Mouse (Mus musculus) hindbrain, postnatal 0 days (tissue): Measurements from ENCODE around the gene Tac2. TPM values are rescaled to one million over a fixed set of nuclear protein-coding genes. Genes with fewer than 3 reads are reported as not detected.

Source experiments
- ATAC-seq: fragments of 200-750 bp; cut with Nextera tagmentation; 2 replicates; pipeline ENCODE4 v1.8.0; 2017; ENCODE audit warnings: mild to moderate bottlenecking, moderate TSS enrichment, moderate library complexity
- DNase-seq: peaks from one replicate; pipeline ENCODE4 v3.0.0-alpha.2; 2015; ENCODE audit warnings: low spot score
- H3K27ac ChIP-seq: fragments of 300-500 bp; sonication (generic); 2 replicates; pipeline ENCODE4 v1.5.1; 2014; ENCODE audit warnings: mild to moderate bottlenecking
- H3K27me3 ChIP-seq: fragments of 300-500 bp; sonication (generic); 2 replicates; pipeline ENCODE4 v1.6.1; 2014; ENCODE audit warnings: low read length, mixed read lengths; ENCODE audit not compliant: insufficient read depth
- H3K36me3 ChIP-seq: fragments of 300-500 bp; sonication (generic); 2 replicates; pipeline ENCODE4 v1.6.1; 2014; ENCODE audit warnings: low read length, mixed read lengths; ENCODE audit not compliant: insufficient read depth
- H3K4me1 ChIP-seq: fragments of 300-500 bp; sonication (generic); 2 replicates; pipeline ENCODE4 v1.6.1; 2014; ENCODE audit warnings: antibody characterized with exemption, low read length, mixed read lengths; ENCODE audit not compliant: insufficient read depth
- H3K4me2 ChIP-seq: fragments of 300-500 bp; sonication (generic); 2 replicates; pipeline ENCODE4 v1.6.1; 2014; ENCODE audit warnings: low read depth, mild to moderate bottlenecking, low read length, moderate library complexity, mixed read lengths
- H3K4me3 ChIP-seq: fragments of 300-500 bp; sonication (generic); 2 replicates; pipeline ENCODE4 v1.5.1; 2014; ENCODE audit warnings: low read length
- H3K9ac ChIP-seq: fragments of 300-500 bp; sonication (generic); replicated peaks from 2 replicates; pipeline ENCODE4 v1.6.1; 2014; ENCODE audit warnings: mild to moderate bottlenecking, low read length, moderate library complexity, mixed read lengths
- H3K9me3 ChIP-seq: fragments of 300-500 bp; sonication (generic); 2 replicates; pipeline ENCODE4 v1.6.1; 2016; ENCODE audit warnings: low read length, mixed read lengths
- CTCF ChIP-seq: IDR thresholded peaks from 2 replicates; pipeline ENCODE4 v1.5.1; 2016; ENCODE audit warnings: antibody characterized with exemption, control low read depth, low read depth
- WGBS: fragments of 180-500 bp; shearing (Covaris S2); extraction: QIAGEN DNeasy Blood & Tissue Kit; methylation state at CpG from one replicate; pipeline ENCODE4 v1.1.7; 2014; 5-methylcytosine and 5-hydroxymethylcytosine counted together
- polyA plus RNA-seq: library from polyadenylated mRNA; unstranded; fragments of >200 nt; fragmentation: Nextera tagmentation; extraction: Ambion mirVana; gene quantifications from 2 replicates; pipeline ENCODE4 v1.2.1, GENCODE M21; 2015
- total RNA-seq: library from RNA; depleted of rRNA; stranded (reverse); fragments of >200 nt; gene quantifications from 2 replicates; pipeline ENCODE4 v1.2.3, GENCODE M21; 2014

Tac2 gene
- total and polyA plus RNA-seq, 2 experiments from 2014 or later, result 2.3 to 6.7 TPM

DNA sequence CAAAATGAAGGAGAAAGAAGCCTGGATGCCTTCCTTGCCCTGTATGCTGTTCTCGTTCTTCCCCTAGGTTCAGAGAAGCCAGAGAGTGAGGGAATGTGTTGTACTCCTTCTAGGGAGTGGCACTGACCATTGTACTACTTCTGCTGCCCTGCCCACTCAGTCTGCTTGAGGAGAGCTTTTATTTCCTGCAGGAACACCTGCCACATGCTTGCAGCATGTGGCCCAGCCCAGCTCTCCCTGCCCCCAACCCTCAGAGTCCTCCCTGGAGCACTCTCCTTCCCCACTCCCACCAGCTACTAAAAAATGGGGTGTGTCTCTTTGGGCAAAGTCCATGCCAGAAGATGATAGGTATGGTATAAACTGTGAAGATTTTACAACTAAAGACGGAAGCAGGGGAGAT lies 20.0 kb upstream of the Tac2 start:
- Histone ChIP-seq H3K9ac (no peak overlapping the region), H3K36me3 (no peaks in the 10 kb centered on the region), H3K4me3 (no peak overlapping the region), H3K4me1 (no peaks in the 10 kb centered on the region), H3K4me2 (no peak overlapping the region), H3K27ac (no peak overlapping the region), H3K9me3 (no peaks in the 10 kb centered on the region), H3K27me3 (no peaks in the 10 kb centered on the region)
- DNase-seq (no peak), ATAC-seq (no peak)
- WGBS, result 70% methylated on average over 2 of the region's 2 CpGs
- TF ChIP-seq CTCF, result no peak

DNA sequence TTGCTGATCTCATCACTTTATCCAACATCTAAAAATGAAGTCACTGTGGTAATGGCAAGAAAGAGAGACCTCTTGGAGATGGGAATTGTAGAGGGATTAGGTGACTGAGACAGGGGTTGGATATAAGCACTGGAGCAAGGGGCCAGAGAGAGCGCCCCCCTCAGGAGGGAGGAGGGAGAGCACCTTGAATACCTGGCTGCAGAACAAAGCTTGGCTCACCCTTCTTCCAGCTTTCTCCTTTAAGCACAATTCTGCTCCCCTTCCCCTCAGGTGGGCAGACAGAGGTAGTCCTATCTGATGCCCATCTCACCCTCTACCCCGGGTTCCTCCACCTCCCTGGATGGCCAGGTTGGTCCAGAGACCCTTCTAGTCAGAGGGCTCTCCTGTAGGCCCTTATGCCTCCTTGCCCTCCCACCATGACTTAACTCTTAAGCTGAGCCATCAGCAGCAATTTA lies 19.5 kb upstream of the Tac2 start, which contains the start of gene Myo1a:
Gene Myo1a, plus strand, starts transcription at position 405 of the 455 bp plus-strand sequence.
- H3K36me3 ChIP-seq, result no peaks in the 10 kb centered on the region
- no peaks in the 10 kb centered on the region for H3K27me3 ChIP-seq
- H3K9ac ChIP-seq, result no peak within 1 kb of the TSS
- H3K4me2 ChIP-seq, result no peak within 1 kb of the TSS
- no peaks in the 10 kb centered on the region for H3K9me3 ChIP-seq
- no peak within 1 kb of the TSS for H3K4me3 ChIP-seq
- ATAC-seq (no peak), DNase-seq (no peak)
- H3K27ac ChIP-seq, result no peak within 1 kb of the TSS
- TF ChIP-seq CTCF, result no peak
- 76% methylated on average over 2 of the region's 2 CpGs for WGBS
- H3K4me1 ChIP-seq, result no peaks in the 10 kb centered on the region

DNA sequence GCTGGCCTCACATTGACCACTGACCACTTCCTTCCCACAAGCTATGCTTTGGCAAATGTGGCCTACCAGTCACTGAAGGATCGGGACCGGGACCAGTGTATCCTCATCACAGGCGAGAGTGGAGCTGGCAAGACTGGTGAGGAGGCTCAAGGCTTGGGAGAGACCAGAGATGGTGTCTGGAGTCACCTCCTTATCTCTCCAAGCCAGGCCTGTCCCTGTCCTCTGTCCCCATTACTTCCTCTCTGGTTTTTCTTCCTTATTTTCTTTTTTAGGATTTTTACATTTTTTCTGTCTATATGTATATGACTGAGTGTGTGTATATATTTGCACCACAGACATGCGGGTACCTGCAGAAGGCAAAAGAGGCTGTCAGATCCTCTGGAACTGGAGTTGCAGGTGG lies 18.5 kb upstream of the Tac2 start:
- H3K4me2 ChIP-seq, result no peak overlapping the region
- no peaks in the 10 kb centered on the region for H3K27me3 ChIP-seq
- no peak for TF ChIP-seq CTCF
- H3K4me3 ChIP-seq, result no peak overlapping the region
- no peak overlapping the region for H3K27ac ChIP-seq
- H3K9ac ChIP-seq, result no peak overlapping the region
- DNase-seq, result no peak
- 94% methylated on average over 4 of the region's 4 CpGs for WGBS
- no peaks in the 10 kb centered on the region for H3K36me3 ChIP-seq
- H3K4me1 ChIP-seq, result no peaks in the 10 kb centered on the region
- H3K9me3 ChIP-seq, result no peaks in the 10 kb centered on the region
- no peak for ATAC-seq

DNA sequence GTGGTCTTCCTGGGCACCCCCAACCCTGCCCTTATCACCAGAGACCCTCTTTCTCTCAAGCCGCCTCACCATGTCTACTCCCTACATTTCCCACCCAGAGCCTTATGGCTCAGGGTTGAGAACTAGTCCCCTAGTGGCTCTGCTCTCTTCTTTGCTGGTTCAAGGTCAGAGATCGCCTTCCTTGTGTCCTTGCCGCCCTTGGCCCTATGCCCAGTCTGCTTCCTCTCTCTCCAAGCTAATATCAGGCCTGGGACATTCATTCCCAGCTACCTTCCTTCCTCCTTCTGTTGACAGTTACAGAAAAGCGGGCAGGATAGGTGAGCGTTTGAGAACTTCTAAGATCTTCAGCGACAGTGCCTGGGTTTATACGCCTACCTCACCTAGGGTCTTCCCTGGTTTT lies 16.6 kb upstream of the Tac2 start:
- H3K9me3 ChIP-seq, result no peaks in the 10 kb centered on the region
- DNase-seq, result no peak
- WGBS, result 86% methylated on average over 7 of the region's 7 CpGs
- H3K27ac ChIP-seq, result no peak overlapping the region
- no peak overlapping the region for H3K9ac ChIP-seq
- no peaks in the 10 kb centered on the region for H3K4me1 ChIP-seq
- H3K4me3 ChIP-seq, result no peak overlapping the region
- H3K27me3 ChIP-seq, result no peaks in the 10 kb centered on the region
- no peak for ATAC-seq
- H3K36me3 ChIP-seq, result no peaks in the 10 kb centered on the region
- H3K4me2 ChIP-seq, result no peak overlapping the region
- no peak for TF ChIP-seq CTCF

DNA sequence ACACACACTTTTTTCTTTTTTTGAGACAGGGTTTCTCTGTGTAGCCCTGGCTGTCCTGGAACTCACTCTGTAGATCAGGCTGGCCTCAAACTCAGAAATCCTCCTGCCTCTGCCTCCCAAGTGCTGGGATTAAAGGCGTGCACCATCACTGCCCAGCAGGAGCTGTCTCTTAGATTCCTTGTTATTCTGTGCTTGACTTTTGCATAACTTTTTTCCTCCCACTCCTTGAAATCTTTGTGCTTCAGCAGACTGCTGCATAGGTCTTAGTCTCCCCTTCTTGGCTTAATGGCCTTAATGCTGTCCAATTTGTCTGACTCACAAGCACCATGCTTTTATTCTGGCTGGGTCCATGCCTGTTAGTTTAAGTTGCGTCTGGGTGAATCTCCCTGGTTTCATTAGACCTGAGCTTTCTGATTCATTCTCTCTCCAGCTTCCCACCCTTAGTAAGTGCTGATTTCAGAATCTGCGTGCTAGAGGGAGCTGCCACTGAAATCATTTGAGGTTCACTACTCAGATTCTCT lies 15.4 kb upstream of the Tac2 start:
- ATAC-seq (no peak), DNase-seq (no peak)
- TF ChIP-seq CTCF, result no peak
- Histone ChIP-seq H3K9ac (no peak overlapping the region), H3K36me3 (no peaks in the 10 kb centered on the region), H3K4me1 (no peaks in the 10 kb centered on the region), H3K4me2 (no peak overlapping the region), H3K9me3 (no peaks in the 10 kb centered on the region), H3K27ac (no peak overlapping the region), H3K4me3 (no peak overlapping the region), H3K27me3 (no peaks in the 10 kb centered on the region)
- WGBS, result 86% methylated on average over 3 of the region's 3 CpGs

DNA sequence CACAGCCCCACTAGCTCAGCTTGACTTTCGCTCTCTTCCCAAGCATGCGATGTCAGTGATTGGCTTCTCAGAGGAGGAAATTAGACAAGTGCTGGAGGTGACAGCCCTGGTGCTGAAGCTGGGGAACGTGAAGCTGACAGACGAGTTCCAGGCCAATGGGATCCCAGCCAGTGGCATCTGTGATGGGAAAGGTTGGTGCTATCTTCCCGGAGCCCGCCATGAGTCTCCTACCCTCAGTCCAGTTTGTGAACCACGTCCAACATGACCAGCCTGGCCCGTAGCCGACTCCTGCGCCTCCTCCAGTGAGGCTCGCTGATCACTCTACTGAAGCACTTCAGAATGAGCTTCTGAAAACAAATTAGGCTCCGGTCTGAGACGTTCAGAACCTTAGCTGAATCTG lies 13.9 kb upstream of the Tac2 start:
- 72% methylated on average over 13 of the region's 13 CpGs for WGBS
- Histone ChIP-seq H3K4me2 (no peak overlapping the region), H3K4me3 (no peak overlapping the region), H3K36me3 (no peaks in the 10 kb centered on the region), H3K27ac (no peak overlapping the region), H3K9me3 (no peaks in the 10 kb centered on the region), H3K27me3 (no peaks in the 10 kb centered on the region), H3K9ac (no peak overlapping the region), H3K4me1 (no peaks in the 10 kb centered on the region)
- DNase-seq (no peak), ATAC-seq (no peak)
- no peak for TF ChIP-seq CTCF

DNA sequence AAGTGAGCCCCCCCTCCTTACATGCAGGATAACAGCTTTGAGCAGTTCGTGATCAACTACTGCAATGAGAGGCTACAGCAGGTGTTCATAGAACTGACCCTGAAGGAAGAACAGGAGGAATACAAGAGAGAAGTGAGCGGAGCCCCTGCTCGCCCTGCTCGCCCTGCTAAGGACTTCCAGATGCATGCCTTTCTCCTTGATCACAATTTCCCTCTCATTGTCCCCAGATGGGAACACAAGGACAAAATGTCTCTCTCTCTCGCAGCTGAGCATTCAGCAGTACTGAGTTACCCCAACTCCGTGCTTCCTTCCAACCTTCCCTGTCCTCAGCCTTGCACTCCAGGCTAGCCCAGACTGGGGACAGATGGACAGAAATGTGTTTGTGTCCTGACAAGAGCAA lies 11.5 kb upstream of the Tac2 start:
- H3K4me2 ChIP-seq, result no peak overlapping the region
- H3K27ac ChIP-seq, result no peak overlapping the region
- no peaks in the 10 kb centered on the region for H3K27me3 ChIP-seq
- H3K9me3 ChIP-seq, result no peaks in the 10 kb centered on the region
- no peak overlapping the region for H3K9ac ChIP-seq
- H3K36me3 ChIP-seq, result no peaks in the 10 kb centered on the region
- H3K4me1 ChIP-seq, result no peaks in the 10 kb centered on the region
- no peak for ATAC-seq
- no peak overlapping the region for H3K4me3 ChIP-seq
- 76% methylated on average over 6 of the region's 6 CpGs for WGBS
- no peak for TF ChIP-seq CTCF
- DNase-seq, result no peak
